Mouse (Mus musculus) telencephalon, adult 2 months (tissue): ENCODE measurements around the gene Asic4.

ENCODE experiments used
- DNase-seq: peaks from one replicate; pipeline ENCODE4 v3.0.0-alpha.2; 2011; ENCODE audit warnings: low read depth, low spot score

Asic4 gene

GRCm38 (mm10) chr1:75502945-75503650, 52.9 kb downstream of the Asic4 start:
- DNase-seq = no peak

GRCm38 (mm10) chr1:75503651-75503980, 53.4 kb downstream of the Asic4 start:
- DNase-seq = no peak

- peak; percentile 65 for DNase-seq
Observed at GRCm38 (mm10) chr1:75504256-75505045, 54.2 kb downstream of the Asic4 start.

- peak; percentile 74 for DNase-seq
Observed at GRCm38 (mm10) chr1:75505159-75505955, 55.1 kb downstream of the Asic4 start.

- peak; percentile 18 for DNase-seq
Observed at GRCm38 (mm10) chr1:75505956-75506831, 56.0 kb downstream of the Asic4 start, which contains the start of gene Obsl1. Obsl1 (minus strand) TSS chr1:75506452.

GRCm38 (mm10) chr1:75507006-75507405, 56.8 kb downstream of the Asic4 start, which contains the start of gene Inha:
Inha (plus strand) TSS chr1:75507077.
- DNase-seq = no peak

GRCm38 (mm10) chr1:75509586-75509985, 59.4 kb downstream of the Asic4 start:
- no peak for DNase-seq

- DNase-seq = no peak
Observed at GRCm38 (mm10) chr1:75510154-75510553, 59.9 kb downstream of the Asic4 start.

GRCm38 (mm10) chr1:75511437-75512210, 61.4 kb downstream of the Asic4 start:
- no peak for DNase-seq

GRCm38 (mm10) chr1:75512550-75512949, 62.3 kb downstream of the Asic4 start:
- no peak for DNase-seq

- no peak for DNase-seq
Observed at GRCm38 (mm10) chr1:75516703-75517380, 66.6 kb downstream of the Asic4 start.

- no peak for DNase-seq
Observed at GRCm38 (mm10) chr1:75517984-75518383, 67.7 kb downstream of the Asic4 start.

- no peak for DNase-seq
Observed at GRCm38 (mm10) chr1:75518427-75518826, 68.2 kb downstream of the Asic4 start.

- DNase-seq = no peak
Observed at GRCm38 (mm10) chr1:75519576-75519975, 69.3 kb downstream of the Asic4 start.

GRCm38 (mm10) chr1:75521321-75522031, 71.2 kb downstream of the Asic4 start, which contains the start of gene Stk11ip:
Stk11ip (plus strand) TSS chr1:75521529.
- DNase-seq = peak; percentile 89
